Mouse (Mus musculus) Muller cell, postnatal 12 days (primary cell): Measurements from ENCODE around the gene Cad.

Experiments
- DNase-seq: peaks from one replicate; pipeline ENCODE4 v3.0.0-alpha.2; 2015; ENCODE audit errors: inconsistent ontology term

The Cad gene

GRCm38 (mm10) chr5:31108000-31108490 is 53.5 kb downstream of the Cad start, which contains the start of gene Slc30a3:
Gene Slc30a3, minus strand, starts transcription at chr5:31108237.
- no peak for DNase-seq

- DNase-seq = no peak
Observed at GRCm38 (mm10) chr5:31110781-31111180, 56.2 kb downstream of the Cad start.

- DNase-seq = no peak
Observed at GRCm38 (mm10) chr5:31116354-31116753, 61.8 kb downstream of the Cad start, which contains the start of gene Trim54. Gene Trim54, plus strand, starts transcription at chr5:31116712.

GRCm38 (mm10) chr5:31116912-31117311 is 62.3 kb downstream of the Cad start:
- DNase-seq = no peak

GRCm38 (mm10) chr5:31121111-31121510 is 66.5 kb downstream of the Cad start:
- no peak for DNase-seq

GRCm38 (mm10) chr5:31123481-31123880 is 68.9 kb downstream of the Cad start:
- DNase-seq = no peak

- no peak for DNase-seq
Observed at GRCm38 (mm10) chr5:31126050-31126449, 71.5 kb downstream of the Cad start.
